Mouse (Mus musculus): Measurements from ENCODE around the gene Mymx. TPM values are rescaled to one million over a fixed set of nuclear protein-coding genes. Genes with fewer than 3 reads are reported as not detected.

The Mymx gene
- total RNA-seq, 2 experiments from 2014 or later = not detected

DNA sequence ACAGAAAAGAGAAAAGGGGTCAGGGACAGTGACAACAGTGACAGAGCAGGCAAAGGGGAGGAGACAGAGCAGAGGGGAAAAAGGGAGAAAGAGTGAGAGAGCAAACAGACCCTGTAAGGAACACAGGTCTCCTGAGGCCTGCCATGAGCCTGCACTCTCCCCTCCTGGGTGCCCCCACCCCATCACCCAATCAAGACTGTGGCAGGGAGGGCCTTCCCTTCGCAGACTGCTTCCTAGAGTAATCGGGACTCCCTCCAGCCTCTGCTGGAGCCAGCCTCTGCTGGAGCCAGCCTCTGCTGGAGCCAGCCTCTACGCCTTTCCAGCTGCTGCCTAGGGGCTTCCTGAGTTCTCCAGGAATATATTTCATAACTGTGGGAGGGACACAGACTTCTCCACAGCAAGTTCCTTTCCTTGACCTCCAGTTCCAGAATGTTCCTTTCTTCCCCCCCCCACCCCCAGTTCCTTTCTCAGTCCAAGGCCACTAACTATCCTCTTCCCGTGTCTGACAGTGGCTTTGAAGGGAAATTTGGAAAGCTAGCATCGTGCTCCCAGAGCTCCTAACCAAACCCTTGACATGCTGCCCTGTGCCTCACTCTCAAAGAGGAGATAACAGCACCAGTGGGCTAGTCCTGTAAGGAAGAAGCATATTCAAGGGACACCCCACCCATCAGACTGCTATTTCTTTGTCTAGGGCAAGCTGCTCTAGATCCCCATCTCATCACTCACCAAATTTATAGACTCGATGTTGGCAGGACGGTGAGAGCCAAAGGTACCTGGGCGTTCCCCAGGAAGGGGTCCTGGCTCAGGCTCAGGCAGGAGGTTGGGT, 9.1 kb downstream of the Mymx start:
- DNase-seq (ENCODE audit: low spot score in 2 of 2) = no peak
- intact Hi-C loops (cut with DNase I) = loop anchor here (10.0 kb wide), 1 partner anchor 562 kb away; the partner anchor contains the start of gene Mad2l1bp

DNA sequence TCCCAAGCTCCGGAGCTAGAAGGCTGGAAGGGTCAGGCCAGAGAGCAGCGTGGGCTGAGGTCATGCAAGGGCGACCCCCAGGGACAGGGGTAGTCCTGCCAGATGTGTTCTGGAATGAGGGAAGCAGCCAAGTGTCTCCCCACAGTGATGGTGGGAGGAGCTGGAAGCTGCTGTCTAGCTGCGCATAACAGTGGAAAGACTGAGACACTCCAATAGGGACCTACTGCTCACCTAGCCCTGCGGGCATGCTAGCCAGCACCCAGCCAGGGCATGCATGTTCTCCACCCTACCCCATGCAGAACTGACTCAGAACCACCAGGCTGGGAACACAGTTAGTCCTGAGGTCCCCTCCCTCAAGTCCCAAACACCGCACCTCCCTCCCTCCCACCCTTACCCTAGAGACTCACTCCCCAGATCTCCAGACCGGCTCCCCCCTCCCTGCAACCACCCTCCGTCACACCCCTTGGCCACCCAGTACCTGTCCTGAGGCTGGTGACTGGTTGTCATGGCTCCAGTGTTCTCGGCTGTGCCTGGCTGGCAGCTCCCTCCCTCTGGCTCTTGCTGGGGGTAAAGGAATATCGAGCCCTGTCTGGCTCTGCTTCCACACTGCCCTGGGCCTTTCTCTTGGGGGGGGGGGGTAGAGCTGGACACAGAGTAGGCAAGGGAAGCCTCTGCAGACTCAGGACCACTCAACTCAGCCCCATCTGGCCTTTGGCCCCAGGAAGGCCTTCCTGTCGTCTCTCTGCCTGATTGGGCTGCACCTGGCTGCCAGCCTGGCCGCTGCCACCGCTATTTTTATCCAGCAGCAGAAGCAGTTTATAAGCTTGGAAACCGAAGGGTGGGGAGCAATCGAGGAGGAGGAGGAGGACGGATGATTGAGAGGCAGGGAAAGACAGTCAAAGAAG, 9.9 kb downstream of the Mymx start:
- no peak for DNase-seq (ENCODE audit: low spot score in 2 of 2)
- intact Hi-C loops (cut with DNase I) = loop anchor here (10.0 kb wide), 1 partner anchor 563 kb away; the partner anchor contains the start of gene Mad2l1bp

DNA sequence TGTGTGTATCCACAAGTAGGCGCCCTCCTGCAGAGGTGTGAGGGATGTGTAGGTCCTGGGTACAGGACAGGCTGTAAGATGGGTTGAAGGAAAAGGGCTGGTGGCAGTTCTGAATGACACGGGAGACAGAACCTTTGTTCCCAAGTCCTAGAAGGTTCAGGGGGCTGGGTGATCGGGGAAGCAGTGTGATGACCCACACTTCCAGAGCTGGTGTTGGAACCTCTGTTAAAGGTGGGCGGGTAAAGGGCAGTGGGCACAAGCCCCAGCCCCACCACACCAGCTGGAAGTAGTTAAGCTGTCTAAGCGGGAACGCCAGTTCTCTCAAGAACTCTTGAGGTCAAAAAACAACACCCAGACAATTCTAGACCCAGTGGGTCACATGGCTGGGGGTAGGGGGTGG, 11.5 kb downstream of the Mymx start:
- DNase-seq (ENCODE audit: low spot score in 2 of 2) = no peak
- intact Hi-C loops (cut with DNase I) = loop anchor here (10.0 kb wide), 1 partner anchor 564 kb away; the partner anchor contains the start of gene Mad2l1bp

DNA sequence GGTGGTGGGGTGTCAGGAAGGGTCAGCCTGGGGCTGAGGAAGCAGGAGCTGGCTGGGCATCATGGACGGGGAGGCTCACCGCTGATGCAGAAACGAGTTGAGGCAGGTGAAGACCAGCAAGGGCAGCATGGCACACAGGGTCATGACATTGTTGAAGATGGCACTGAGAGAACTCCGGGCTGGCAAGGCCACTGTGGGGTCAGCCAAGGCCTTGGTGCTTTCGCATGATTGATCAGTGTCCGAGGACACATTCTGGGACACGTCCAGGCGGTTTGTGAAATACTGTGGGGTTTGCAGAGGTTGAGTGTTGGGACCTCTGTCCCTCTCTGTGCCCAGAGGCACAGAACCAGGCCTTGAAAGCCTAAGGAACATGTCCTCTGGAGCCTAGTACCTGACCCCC, 12.1 kb downstream of the Mymx start:
- intact Hi-C loops (cut with DNase I) = loop anchor here (10.0 kb wide), 1 partner anchor 565 kb away; the partner anchor contains the start of gene Mad2l1bp
- no peak for DNase-seq (ENCODE audit: low spot score in 2 of 2)

DNA sequence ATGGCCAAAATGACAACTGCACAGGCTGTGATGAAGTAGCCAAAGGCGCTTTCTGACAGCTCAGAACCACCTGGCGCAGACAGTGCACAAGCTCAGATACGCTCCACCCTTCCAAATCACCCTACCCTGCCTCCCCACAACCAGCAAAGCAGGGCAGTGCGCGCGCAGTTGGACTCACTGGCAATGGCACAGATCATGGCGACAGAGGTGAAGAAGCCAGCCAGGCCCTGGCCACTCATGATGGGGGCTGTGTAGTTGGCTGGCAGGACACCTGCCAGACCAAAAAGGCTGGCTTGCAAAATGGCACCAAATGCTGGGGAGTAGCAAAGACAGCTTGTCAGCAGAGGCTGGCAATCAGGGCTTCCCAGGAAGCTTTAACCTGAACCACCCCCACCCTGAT, 12.7 kb downstream of the Mymx start:
- intact Hi-C loops (cut with DNase I) = no loop called here
- DNase-seq (ENCODE audit: low spot score in 2 of 2) = no peak

DNA sequence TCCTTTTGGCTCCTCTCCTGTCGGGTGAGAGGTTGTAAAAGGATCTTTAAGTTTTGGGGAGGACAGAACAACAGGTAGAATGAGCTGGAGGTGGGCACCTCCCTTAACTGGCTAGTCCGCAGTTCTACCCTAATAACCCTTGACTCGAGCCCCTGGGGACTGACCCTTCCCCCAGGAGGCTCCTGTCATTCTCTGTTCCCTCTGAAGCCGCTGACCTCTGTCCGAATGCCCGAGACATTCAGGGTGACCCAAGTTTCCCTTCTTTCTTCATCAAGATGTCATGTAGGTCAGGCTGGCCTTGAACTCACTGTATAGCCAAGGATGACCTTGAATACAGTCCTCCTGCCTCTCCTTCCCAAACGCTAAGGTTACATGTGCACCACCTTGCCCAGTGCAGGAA, 13.5 kb downstream of the Mymx start:
- intact Hi-C loops (cut with DNase I) = no loop called here
- DNase-seq (ENCODE audit: low spot score in 2 of 2) = no peak

DNA sequence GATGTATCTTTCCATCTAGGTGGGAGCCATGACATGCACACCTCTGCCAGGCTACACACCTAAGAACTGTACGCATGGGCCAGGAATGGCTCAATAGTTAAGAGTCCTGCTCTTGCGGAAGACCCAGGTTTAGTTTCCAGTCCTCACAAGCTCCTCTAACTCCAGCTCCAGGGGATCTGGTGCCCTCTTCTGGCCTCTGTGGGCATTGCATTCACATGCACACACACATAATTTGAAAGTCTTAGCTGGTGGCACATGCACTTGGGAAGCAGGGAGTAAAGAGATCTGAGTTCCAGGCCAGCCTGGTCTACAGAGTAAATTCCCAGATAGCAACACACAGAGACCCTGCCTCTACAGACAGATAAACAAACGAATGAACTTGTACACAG, 15.5 kb downstream of the Mymx start:
- intact Hi-C loops (cut with DNase I) = no loop called here
- DNase-seq (ENCODE audit: low spot score in 2 of 2) = no peak

DNA sequence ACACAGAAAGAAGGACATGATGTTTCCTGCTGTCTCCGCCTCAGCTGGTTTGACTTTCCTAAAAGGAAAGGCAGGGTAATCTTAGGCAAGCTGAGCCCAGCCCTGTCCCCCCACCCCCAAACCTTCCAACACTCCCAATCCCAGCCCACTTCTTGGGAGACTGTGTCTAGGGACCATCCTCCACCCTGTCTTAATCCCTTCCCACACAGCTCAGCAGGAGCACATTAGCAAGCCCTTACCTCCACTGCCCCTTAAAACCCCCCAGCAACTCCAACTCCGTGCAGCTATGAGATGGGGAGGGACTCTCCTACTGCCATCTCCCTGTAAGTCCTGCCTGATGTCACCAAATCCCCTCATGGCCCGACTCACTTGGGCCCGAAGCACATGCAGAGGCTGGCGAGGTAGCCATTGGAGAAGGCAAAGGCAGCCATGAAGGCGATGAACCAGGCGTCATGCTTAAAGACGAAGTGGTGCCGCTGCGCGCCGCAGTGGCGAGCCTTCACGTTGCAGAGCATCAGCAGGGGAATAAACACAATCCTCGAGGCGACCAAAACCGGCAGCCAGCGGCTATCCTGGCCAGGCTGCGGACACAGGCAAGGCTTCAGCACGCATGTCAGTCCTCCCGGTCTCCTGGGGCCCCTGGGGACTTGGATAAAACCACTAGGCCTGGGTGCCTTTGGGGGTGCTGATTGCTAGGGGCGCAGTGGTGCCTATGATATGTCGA, 16.0 kb downstream of the Mymx start:
- intact Hi-C loops (cut with DNase I) = no loop called here
- DNase-seq (ENCODE audit: low spot score in 2 of 2) = no peak

DNA sequence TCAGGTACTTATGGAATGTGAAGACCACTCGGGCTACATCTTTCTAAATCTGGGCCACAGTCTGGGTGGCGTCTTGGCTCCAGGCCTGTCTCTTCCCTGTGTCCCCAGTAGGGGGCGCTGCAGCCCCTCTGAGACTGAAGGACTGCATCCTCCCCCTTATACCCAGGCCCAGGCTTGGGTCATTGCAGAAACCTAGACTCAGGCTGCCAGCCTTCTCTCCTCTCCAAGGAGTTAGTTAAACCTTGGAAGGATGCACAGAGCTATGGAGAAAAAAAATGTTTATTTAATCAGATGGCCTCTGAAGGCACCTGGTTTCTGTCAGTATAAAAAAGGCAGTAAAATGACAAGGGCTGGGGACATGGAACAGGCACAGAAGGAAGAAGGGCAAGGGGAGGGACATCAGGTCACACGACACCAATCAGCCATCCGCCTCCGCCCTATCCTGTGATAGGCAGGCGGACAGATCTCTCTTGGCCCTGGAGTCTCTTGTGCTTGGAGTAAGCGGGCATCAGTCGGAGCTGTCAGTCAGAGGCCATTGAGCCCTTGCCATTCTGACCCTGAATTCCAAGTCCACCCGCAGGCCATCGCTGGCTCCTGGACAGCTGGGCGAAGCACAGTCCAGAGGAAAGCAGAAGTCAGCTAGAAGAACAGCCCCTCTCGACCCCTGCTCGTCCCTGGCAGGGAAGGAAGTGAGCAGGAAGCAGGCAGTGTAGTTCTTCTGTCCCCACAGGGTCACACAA, 16.8 kb downstream of the Mymx start:
- peak; percentile 70 to 74 for DNase-seq (ENCODE audit: low spot score in 2 of 2)
- intact Hi-C loops (cut with DNase I) = loop anchor here (1.0 to 5.0 kb wide), 2 partner anchors 41 to 137 kb away; no protein-coding TSS in a partner anchor

DNA sequence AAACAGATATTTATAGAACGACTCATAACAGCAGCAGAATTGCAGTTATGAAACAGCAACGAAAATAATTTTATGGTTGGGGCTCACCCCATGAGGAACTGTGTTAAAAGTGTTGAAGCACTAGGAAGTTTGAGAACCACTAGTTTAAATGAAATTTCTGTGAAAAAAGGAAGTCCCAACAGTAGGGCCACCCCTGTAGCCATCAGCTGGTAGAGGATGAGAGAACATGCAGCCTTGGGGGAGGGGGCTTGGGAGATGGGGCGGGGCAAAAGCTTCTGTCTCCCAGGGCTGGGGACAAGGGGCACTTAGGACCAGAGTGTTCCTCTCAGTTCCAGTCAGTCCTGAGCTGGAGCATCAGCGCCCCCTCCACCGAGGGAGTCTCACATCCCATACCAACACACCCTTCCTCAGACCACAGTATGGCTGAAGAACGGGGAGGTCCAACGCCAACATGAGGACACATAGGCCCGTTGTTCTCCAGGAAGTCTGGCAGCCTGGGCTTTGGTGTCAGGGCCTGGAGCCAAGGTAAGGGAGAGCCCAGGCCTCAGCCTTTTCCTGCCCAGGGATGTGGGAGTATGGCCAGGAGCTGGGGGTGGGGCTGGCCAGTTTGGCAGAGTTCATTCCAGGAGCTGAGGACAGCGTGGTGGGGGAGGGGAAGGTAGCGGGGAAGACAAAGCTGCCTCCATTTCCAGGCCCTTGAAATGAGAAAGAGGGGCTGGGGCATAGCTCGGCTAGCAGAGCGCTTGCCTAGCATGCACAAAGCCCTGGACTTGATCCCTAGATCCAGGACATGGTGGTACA, 17.6 kb downstream of the Mymx start:
- intact Hi-C loops (cut with DNase I) = loop anchor here (1.0 to 5.0 kb wide), 2 partner anchors 42 to 138 kb away; no protein-coding TSS in a partner anchor

DNA sequence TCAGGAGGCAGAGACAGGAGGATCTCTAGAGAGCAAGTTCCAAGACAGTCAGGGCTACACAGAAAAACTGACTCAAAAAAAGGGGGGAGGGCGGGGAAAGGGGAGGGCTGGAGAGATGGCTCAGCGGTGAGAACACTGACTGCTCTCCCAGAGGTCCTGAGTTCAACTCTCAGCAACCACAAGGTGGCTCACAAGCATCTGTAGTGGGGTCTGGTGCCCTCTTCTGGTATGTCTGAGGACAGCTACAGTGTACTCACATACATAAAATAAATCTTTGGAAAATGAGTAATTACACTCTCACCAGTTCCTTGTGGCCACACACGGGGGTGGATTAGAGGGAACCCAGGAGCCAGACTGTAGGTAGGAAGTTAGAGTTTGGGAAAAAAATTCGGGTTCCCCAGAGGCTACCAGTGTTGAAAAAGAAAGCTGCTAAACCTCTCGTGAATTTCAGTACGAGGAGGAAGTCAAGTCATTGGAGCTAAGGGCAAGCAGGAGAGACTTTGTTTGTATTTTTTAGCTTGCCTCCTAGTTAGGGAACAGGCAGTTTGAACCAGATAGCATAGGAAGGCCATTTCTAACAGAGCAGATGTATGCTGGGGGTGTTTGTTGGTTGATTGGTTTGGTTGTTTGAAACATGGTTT, 19.1 kb downstream of the Mymx start:
- intact Hi-C loops (cut with DNase I) = loop anchor here (2.0 to 5.0 kb wide), 2 partner anchors 60 to 139 kb away; no protein-coding TSS in a partner anchor
- DNase-seq (ENCODE audit: low spot score in 2 of 2) = no peak

More for the DNA sequence above, 17.6 kb downstream of the Mymx start:
- peak; percentile 55 to 71 for DNase-seq (ENCODE audit: low spot score in 2 of 2)

DNA sequence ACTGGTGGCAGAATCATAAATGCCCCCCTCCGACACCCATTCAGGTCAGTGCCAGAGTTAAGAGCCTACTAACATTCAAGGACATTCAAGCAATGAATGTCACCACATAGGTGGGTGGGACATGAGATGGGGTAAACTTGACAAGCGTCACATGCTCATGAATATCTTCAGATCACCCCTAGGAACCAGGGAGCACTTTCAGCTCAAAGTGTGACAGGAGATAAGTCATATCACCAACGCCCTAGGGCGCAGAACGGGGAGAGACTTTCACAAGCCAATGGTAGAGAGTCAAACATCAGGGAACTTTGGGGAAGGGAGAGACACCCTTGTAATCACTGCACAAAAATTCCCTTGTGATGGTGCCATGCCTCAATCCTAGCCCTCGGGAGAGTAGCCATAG, 19.7 kb downstream of the Mymx start:
- intact Hi-C loops (cut with DNase I) = loop anchor here (2.0 to 5.0 kb wide), 2 partner anchors 61 to 140 kb away; no protein-coding TSS in a partner anchor

DNA sequence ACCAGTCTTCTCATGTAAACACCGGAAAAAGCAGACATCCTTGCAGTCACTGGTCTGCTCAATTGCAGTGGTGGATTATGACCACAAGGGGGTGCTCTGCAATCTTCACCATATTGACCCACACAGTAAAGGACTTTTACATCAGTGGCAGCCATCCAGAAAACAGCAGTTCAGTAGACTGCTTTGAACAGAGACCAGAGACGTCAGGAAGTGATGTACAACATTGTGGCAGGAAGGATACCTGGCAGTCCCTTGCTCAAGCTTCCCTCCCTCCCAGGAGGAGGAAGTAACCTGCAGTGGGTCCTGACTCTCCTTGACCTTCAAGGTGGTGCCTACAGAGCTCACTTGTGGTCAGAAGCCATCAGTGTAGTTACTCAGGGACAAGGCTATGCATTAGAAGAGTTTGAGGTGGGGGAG, 20.3 kb downstream of the Mymx start:
- DNase-seq (ENCODE audit: low spot score in 2 of 2) = peak; percentile 69 to 77
- intact Hi-C loops (cut with DNase I) = loop anchor here (5.0 kb wide), 1 partner anchor 141 kb away; no protein-coding TSS in a partner anchor

More for the DNA sequence above, 19.7 kb downstream of the Mymx start:
- DNase-seq (ENCODE audit: low spot score in 2 of 2) = no peak

DNA sequence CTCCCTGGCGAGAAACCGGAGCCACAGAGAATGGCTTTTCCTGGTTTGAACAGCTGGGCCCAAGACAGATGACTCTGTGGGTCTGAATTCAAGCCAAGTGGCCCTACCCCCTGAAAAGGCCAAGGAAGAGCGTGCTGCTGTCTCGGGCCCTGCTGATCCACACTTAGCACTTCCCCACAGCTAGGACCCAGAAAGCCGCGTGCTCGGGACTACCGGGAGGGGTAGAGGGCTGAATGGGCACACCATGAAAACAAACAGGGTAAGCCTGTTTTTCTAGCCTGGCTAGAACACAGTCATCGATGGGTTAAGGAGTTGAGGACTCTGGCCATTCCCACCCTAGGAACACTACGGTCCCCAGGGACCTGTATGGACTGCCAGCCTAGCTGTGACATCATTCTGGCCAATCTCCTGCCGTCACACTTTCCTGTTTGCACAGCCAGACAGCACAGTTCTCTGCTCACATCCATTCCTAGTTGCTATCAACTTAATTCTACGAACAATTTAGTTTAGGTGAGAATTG, 20.9 kb downstream of the Mymx start:
- intact Hi-C loops (cut with DNase I) = loop anchor here (5.0 kb wide), 1 partner anchor 141 kb away; no protein-coding TSS in a partner anchor
- DNase-seq (ENCODE audit: low spot score in 2 of 2) = no peak

DNA sequence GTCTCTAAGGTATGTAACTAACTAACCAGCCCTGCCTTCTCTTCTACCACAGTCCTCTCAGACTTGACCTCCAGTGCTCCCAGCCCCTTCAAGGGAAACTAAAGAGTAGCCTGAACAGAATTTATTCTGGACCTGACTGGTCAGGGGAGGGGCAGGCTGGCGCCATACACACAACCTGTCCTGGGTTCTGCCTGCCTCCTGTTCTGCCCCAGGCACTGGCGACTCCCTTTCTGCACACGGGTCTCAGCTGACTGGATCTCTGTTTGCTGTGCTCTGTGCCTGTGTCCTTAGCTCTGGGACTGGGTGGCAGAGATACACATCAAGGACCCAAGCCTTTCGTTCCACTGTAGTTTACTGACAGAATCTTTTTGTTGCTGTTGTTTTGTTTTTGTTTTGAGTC, 22.3 kb downstream of the Mymx start:
- DNase-seq (ENCODE audit: low spot score in 2 of 2) = no peak
- intact Hi-C loops (cut with DNase I) = no loop called here

DNA sequence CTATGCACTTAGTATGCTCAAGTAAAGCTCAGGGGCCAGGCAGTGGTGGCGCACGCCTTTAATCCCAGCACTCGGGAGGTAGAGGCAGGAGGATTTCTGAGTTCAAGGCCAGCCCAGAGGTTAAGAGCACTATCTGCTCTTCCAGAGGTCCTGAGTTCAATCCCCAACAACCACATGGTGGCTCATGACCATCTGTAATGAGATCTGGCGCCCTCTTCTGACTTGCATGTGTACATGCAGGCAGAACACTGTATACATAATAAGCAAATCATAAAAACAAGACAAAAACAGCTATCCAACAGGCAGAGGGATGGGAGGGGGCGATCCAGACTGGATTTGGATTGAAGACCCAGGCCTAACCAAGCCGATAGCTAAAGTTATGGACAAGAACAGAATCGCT, 23.1 kb downstream of the Mymx start:
- DNase-seq (ENCODE audit: low spot score in 2 of 2) = no peak
- intact Hi-C loops (cut with DNase I) = no loop called here

DNA sequence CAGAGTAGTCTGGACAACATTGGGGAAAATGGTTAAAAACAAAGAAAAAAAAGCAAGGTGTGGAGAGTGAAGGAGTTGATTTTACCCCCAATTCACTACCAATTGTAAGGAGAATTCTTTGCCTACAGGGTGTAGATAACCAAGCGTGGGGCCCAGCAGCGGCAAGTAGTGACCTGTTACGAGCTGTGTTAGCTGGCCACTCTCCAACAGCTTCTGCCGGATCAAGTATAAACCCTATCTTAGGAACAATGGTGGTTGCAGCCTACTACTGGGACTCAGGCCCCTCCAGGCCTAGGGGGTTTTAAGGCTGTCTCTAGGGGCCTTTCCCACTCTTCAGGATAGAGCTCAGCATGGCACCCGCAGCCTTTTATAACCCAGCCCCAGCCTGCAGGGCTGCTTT, 23.7 kb downstream of the Mymx start:
- no peak for DNase-seq (ENCODE audit: low spot score in 2 of 2)
- intact Hi-C loops (cut with DNase I) = no loop called here

Data from left cerebral cortex, postnatal 25 days (tissue).